Mouse (Mus musculus) thymus, adult 2 months (tissue): Measurements from ENCODE around the gene Tapbp.

Source experiments
- CTCF ChIP-seq: fragments of 200-500 bp; IDR thresholded peaks from 2 replicates; pipeline ENCODE4 v1.5.1; 2012; ENCODE audit warnings: mild to moderate bottlenecking, control low read depth, low read length, moderate library complexity, borderline replicate concordance; ENCODE audit not compliant: control insufficient read depth, poor library complexity, insufficient read depth; ENCODE audit errors: extremely low read depth
- POLR2A ChIP-seq: fragments of 200-500 bp; IDR thresholded peaks from 2 replicates; pipeline ENCODE4 v1.6.1; 2012; ENCODE audit warnings: mild to moderate bottlenecking, low read length, control low read depth, moderate library complexity; ENCODE audit not compliant: control insufficient read depth, poor library complexity, insufficient read depth; ENCODE audit errors: extremely low read depth

GRCm38 (mm10) chr17:33953961-33954565 lies 38.4 kb downstream of the Tapbp start:
- no peak for TF ChIP-seq CTCF
- TF ChIP-seq POLR2A: no peak
